Mouse (Mus musculus): ENCODE results near the gene Guca1b.

DNA sequence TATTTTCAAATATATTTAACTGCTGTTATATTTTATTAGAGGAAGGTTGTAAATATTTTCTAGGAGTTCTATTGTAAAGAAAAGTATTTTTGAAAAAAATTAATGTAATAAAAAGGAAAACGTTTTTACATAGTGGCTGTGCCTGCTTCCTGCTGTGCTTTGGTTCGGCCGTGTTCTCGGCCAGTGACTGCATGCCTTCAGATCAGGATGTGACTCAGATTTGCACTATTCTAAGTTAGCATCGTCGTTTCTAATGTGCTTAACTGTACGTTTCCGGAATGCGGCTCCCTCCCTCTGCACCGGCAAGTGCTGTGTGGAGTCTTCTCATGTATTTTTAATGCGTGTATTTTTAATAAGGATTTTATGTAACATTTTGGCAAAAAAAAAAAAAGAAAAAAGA, 23.9 kb upstream of the Guca1b start:
- TF ChIP-seq CTCF (IDR thresholded peaks at IDR 0.05; ENCODE audit: control insufficient read depth, insufficient read depth, low read length) (no peak), POLR2A (IDR thresholded peaks at IDR 0.05; ENCODE audit: borderline replicate concordance, control insufficient read depth, low read depth, low read length) (no peak)

Measured in bone marrow, adult 2 months (tissue).